Mouse (Mus musculus) heart, embryonic 13.5 days (tissue): ENCODE measurements around the gene Cdiptos. TPM values are rescaled to one million over a fixed set of nuclear protein-coding genes. Genes with fewer than 3 reads are reported as not detected.

ENCODE experiments used
- ATAC-seq: fragments of 200-750 bp; cut with Nextera tagmentation; 2 replicates; pipeline ENCODE4 v1.8.0; 2017; ENCODE audit warnings: moderate TSS enrichment; ENCODE audit not compliant: insufficient number of reproducible peaks, low FRiP score, low TSS enrichment; ENCODE audit errors: extremely low read depth
- H3K27ac ChIP-seq: fragments of 300-500 bp; sonication (generic); replicated peaks from 2 replicates; pipeline ENCODE4 v1.5.1; 2015; ENCODE audit warnings: moderate library complexity, mild to moderate bottlenecking, inconsistent platforms
- H3K27me3 ChIP-seq: fragments of 300-500 bp; sonication (generic); replicated peaks from 2 replicates; pipeline ENCODE4 v1.6.1; 2015; ENCODE audit warnings: mild to moderate bottlenecking, inconsistent platforms
- H3K36me3 ChIP-seq: fragments of 300-500 bp; sonication (generic); 2 replicates; pipeline ENCODE4 v1.6.1; 2015; ENCODE audit warnings: mild to moderate bottlenecking, inconsistent platforms
- H3K4me1 ChIP-seq: fragments of 300-500 bp; sonication (generic); 2 replicates; pipeline ENCODE4 v1.6.1; 2015; ENCODE audit warnings: inconsistent platforms
- H3K4me2 ChIP-seq: fragments of 300-500 bp; sonication (generic); 2 replicates; pipeline ENCODE4 v1.6.1; 2015; ENCODE audit warnings: inconsistent platforms, mild to moderate bottlenecking, moderate library complexity
- H3K4me3 ChIP-seq: fragments of 300-500 bp; sonication (generic); 2 replicates; pipeline ENCODE4 v1.5.1; 2015; ENCODE audit warnings: moderate library complexity, mild to moderate bottlenecking, inconsistent platforms
- H3K9ac ChIP-seq: fragments of 300-500 bp; sonication (generic); 2 replicates; pipeline ENCODE4 v1.6.1; 2015; ENCODE audit warnings: inconsistent platforms, mild to moderate bottlenecking, moderate library complexity
- H3K9me3 ChIP-seq: fragments of 300-500 bp; sonication (generic); 2 replicates; pipeline ENCODE4 v1.6.1; 2016; ENCODE audit warnings: inconsistent platforms
- WGBS: fragments of 180-500 bp; shearing (Covaris S2); methylation state at CpG from one replicate; pipeline ENCODE4 v1.1.7; 2015; ENCODE audit warnings: mixed read lengths; 5-methylcytosine and 5-hydroxymethylcytosine counted together
- polyA plus RNA-seq: library from polyadenylated mRNA; unstranded; fragments of >200 nt; fragmentation: Nextera tagmentation; extraction: Ambion mirVana; gene quantifications from 2 replicates; pipeline ENCODE4 v1.2.1, GENCODE M21; 2015

The Cdiptos gene
- polyA plus RNA-seq, 1 experiment from 2014 or later, result 0.59 TPM

- WGBS, result 74% methylated on average over 14 of the region's 14 CpGs
- peak overlapping the region; percentile 87 for H3K4me2 ChIP-seq
- ATAC-seq, result no peak
- no peaks in the 10 kb centered on the region for H3K27me3 ChIP-seq
- H3K27ac ChIP-seq, result 0 out of 2 replicates have a peak overlapping the region, but pooled peaks have one; percentile 12
- H3K9me3 ChIP-seq, result no peaks in the 10 kb centered on the region
- peak overlapping the region; percentile 59; the same call in 1 of the 2 replicates for H3K4me3 ChIP-seq
- peaks cover 39% of the 10 kb centered on the region for H3K36me3 ChIP-seq
- H3K4me1 ChIP-seq, result peaks cover 83% of the 10 kb centered on the region
- H3K9ac ChIP-seq, result peak overlapping the region; percentile 82
Observed at GRCm38 (mm10) chr7:127019306-127019960, 43.5 kb upstream of the Cdiptos start.

- Histone ChIP-seq H3K27ac (0 out of 2 replicates have a peak overlapping the region, but pooled peaks have one; percentile 98), H3K9ac (peak overlapping the region; percentile 93)
- WGBS, result 73% methylated on average over 15 of the region's 15 CpGs
Observed at GRCm38 (mm10) chr7:127018416-127019305, 42.8 kb upstream of the Cdiptos start.

GRCm38 (mm10) chr7:127017950-127018345 is 42.0 kb upstream of the Cdiptos start:
- Histone ChIP-seq H3K4me3 (peak overlapping the region; percentile 79; the same call in 1 of the 2 replicates), H3K4me2 (peak overlapping the region; percentile 92; the same call in 1 of the 2 replicates), H3K27me3 (no peaks in the 10 kb centered on the region), H3K4me1 (peaks cover 81% of the 10 kb centered on the region), H3K9ac (peak overlapping the region; percentile 93), H3K9me3 (no peaks in the 10 kb centered on the region), H3K27ac (peak overlapping the region; percentile 98; the same call in 1 of the 2 replicates), H3K36me3 (peaks cover 31% of the 10 kb centered on the region)
- WGBS, result 39% methylated on average over 6 of the region's 6 CpGs
- ATAC-seq, result no peak

More at GRCm38 (mm10) chr7:127018416-127019305, 42.8 kb upstream of the Cdiptos start:
- Histone ChIP-seq H3K36me3 (peaks cover 31% of the 10 kb centered on the region), H3K4me1 (peaks cover 83% of the 10 kb centered on the region), H3K4me2 (no peak overlapping the region), H3K9me3 (no peaks in the 10 kb centered on the region), H3K4me3 (no peak overlapping the region), H3K27me3 (no peaks in the 10 kb centered on the region)
- no peak for ATAC-seq

- peak within 1 kb of the TSS; percentile 92 for H3K4me2 ChIP-seq
- 3% methylated on average over 39 of the region's 39 CpGs for WGBS
- peak within 1 kb of the TSS; percentile 93 for H3K9ac ChIP-seq
- peaks cover 31% of the 10 kb centered on the region for H3K36me3 ChIP-seq
- peak; percentile 52 for ATAC-seq
- H3K27ac ChIP-seq, result peak within 1 kb of the TSS; percentile 98
- H3K4me3 ChIP-seq, result peak within 1 kb of the TSS; percentile 79
- no peaks in the 10 kb centered on the region for H3K9me3 ChIP-seq
- peaks cover 74% of the 10 kb centered on the region for H3K4me1 ChIP-seq
- no peaks in the 10 kb centered on the region for H3K27me3 ChIP-seq
Observed at GRCm38 (mm10) chr7:127016971-127017949, 41.4 kb upstream of the Cdiptos start, which contains the start of gene Pagr1a. TSS of gene Pagr1a (minus strand) at chr7:127017352.

- peak; percentile 25 for ATAC-seq
- peak overlapping the region; percentile 93 for H3K9ac ChIP-seq
- peaks cover 27% of the 10 kb centered on the region for H3K36me3 ChIP-seq
- H3K27ac ChIP-seq, result peak overlapping the region; percentile 98
- no peaks in the 10 kb centered on the region for H3K9me3 ChIP-seq
- 0% methylated on average over 22 of the region's 22 CpGs for WGBS
- H3K4me2 ChIP-seq, result peak overlapping the region; percentile 92
- no peaks in the 10 kb centered on the region for H3K27me3 ChIP-seq
- H3K4me1 ChIP-seq, result peaks cover 67% of the 10 kb centered on the region
- H3K4me3 ChIP-seq, result peak overlapping the region; percentile 79
Observed at GRCm38 (mm10) chr7:127016486-127016938, 40.6 kb upstream of the Cdiptos start.

- H3K36me3 ChIP-seq, result peaks cover 27% of the 10 kb centered on the region
- H3K27ac ChIP-seq, result peak within 1 kb of the TSS; percentile 98
- no peak for ATAC-seq
- H3K9me3 ChIP-seq, result no peaks in the 10 kb centered on the region
- no peaks in the 10 kb centered on the region for H3K27me3 ChIP-seq
- H3K4me2 ChIP-seq, result peak within 1 kb of the TSS; percentile 92
- peak within 1 kb of the TSS; percentile 79 for H3K4me3 ChIP-seq
- H3K4me1 ChIP-seq, result peaks cover 64% of the 10 kb centered on the region
- H3K9ac ChIP-seq, result peak within 1 kb of the TSS; percentile 93
Observed at GRCm38 (mm10) chr7:127016481-127016485, 40.4 kb upstream of the Cdiptos start, which contains the start of gene Pagr1b. TSS of gene Pagr1b (minus strand) at chr7:127016484.

- ATAC-seq, result peak; percentile 26; the same call in 1 of the 2 replicates
- H3K27me3 ChIP-seq, result no peaks in the 10 kb centered on the region
Observed at GRCm38 (mm10) chr7:127016081-127016480, 40.2 kb upstream of the Cdiptos start.

GRCm38 (mm10) chr7:127014993-127015392 is 39.1 kb upstream of the Cdiptos start:
- Histone ChIP-seq H3K4me3 (peak overlapping the region; percentile 63), H3K4me1 (peaks cover 53% of the 10 kb centered on the region), H3K9ac (peak overlapping the region; percentile 93; the same call in 1 of the 2 replicates), H3K36me3 (peaks cover 32% of the 10 kb centered on the region), H3K4me2 (peak overlapping the region; percentile 92), H3K9me3 (no peaks in the 10 kb centered on the region), H3K27me3 (no peaks in the 10 kb centered on the region), H3K27ac (peak overlapping the region; percentile 28)
- 90% methylated on average over 12 of the region's 12 CpGs for WGBS
- ATAC-seq, result no peak

More at GRCm38 (mm10) chr7:127016081-127016480, 40.2 kb upstream of the Cdiptos start:
- WGBS, result 0% methylated on average over 10 of the region's 10 CpGs
- Histone ChIP-seq H3K9ac (peak overlapping the region; percentile 93), H3K4me2 (peak overlapping the region; percentile 92), H3K4me3 (peak overlapping the region; percentile 79), H3K27ac (peak overlapping the region; percentile 98), H3K4me1 (peaks cover 62% of the 10 kb centered on the region), H3K36me3 (peaks cover 27% of the 10 kb centered on the region), H3K9me3 (no peaks in the 10 kb centered on the region)

GRCm38 (mm10) chr7:127014320-127014719 is 38.4 kb upstream of the Cdiptos start, which contains the start of gene Mvp:
TSS of gene Mvp (minus strand) at chr7:127014621.
- Histone ChIP-seq H3K4me2 (peak within 1 kb of the TSS; percentile 92), H3K27me3 (no peaks in the 10 kb centered on the region), H3K27ac (peak within 1 kb of the TSS; percentile 61), H3K4me1 (peaks cover 48% of the 10 kb centered on the region), H3K4me3 (peak within 1 kb of the TSS; percentile 79), H3K9me3 (no peaks in the 10 kb centered on the region), H3K9ac (peak within 1 kb of the TSS; percentile 93), H3K36me3 (peaks cover 32% of the 10 kb centered on the region)
- 24% methylated on average over 11 of the region's 11 CpGs for WGBS
- ATAC-seq, result no peak

GRCm38 (mm10) chr7:127013385-127013784 is 37.5 kb upstream of the Cdiptos start:
- peak overlapping the region; percentile 92 for H3K4me2 ChIP-seq
- peak overlapping the region; percentile 63 for H3K4me3 ChIP-seq
- H3K9me3 ChIP-seq, result no peaks in the 10 kb centered on the region
- peaks cover 32% of the 10 kb centered on the region for H3K36me3 ChIP-seq
- 0 out of 2 replicates have a peak overlapping the region, but pooled peaks have one; percentile 93 for H3K9ac ChIP-seq
- peaks cover 52% of the 10 kb centered on the region for H3K4me1 ChIP-seq
- no peaks in the 10 kb centered on the region for H3K27me3 ChIP-seq
- H3K27ac ChIP-seq, result no peak overlapping the region
- ATAC-seq, result no peak
- WGBS, result 90% methylated on average over 6 of the region's 6 CpGs
